Mouse (Mus musculus): ENCODE measurements around the gene Fate1. TPM values are rescaled to one million over a fixed set of nuclear protein-coding genes. Genes with fewer than 3 reads are reported as not detected.

The Fate1 gene
- total and polyA plus RNA-seq, 3 experiments, result not detected

GRCm38 (mm10) chrX:72023542-72023941 is 50.8 kb downstream of the Fate1 start:
- Histone ChIP-seq H3K27ac (ENCODE audit: control insufficient read depth, low read depth, low read length) (no peak overlapping the region), H3K4me3 (ENCODE audit: control insufficient read depth in 1 of 2, insufficient read depth in 1 of 2, low read depth in 2 of 2, low read length in 2 of 2) (no peak overlapping the region), H3K9ac (ENCODE audit: control insufficient read depth, low read depth, low read length, poor library complexity, severe bottlenecking) (no peak overlapping the region), H3K4me1 (ENCODE audit: control insufficient read depth in 1 of 2, insufficient read depth in 2 of 2, low read length in 2 of 2) (no peaks in the 10 kb centered on the region), H3K27me3 (ENCODE audit: control insufficient read depth in 1 of 2, insufficient read depth in 2 of 2, low read length in 2 of 2) (no peaks in the 10 kb centered on the region), H3K79me2 (ENCODE audit: control insufficient read depth, insufficient read depth, low read length, poor library complexity) (no peaks in the 10 kb centered on the region), H3K36me3 (ENCODE audit: control insufficient read depth in 1 of 2, insufficient read depth in 2 of 2, low read length in 2 of 2) (no peaks in the 10 kb centered on the region), H3K9me3 (replicated peaks; ENCODE audit: insufficient read depth, low read length) (no peaks in the 10 kb centered on the region)
- no peak for TF ChIP-seq CTCF (IDR thresholded peaks at IDR 0.05 in 2 of 3, conservative IDR thresholded peaks at IDR 0.05 in 1 of 3; ENCODE audit: control insufficient read depth in 1 of 3, insufficient read depth in 1 of 3, low read depth in 2 of 3, low read length in 3 of 3, poor library complexity in 1 of 3, severe bottlenecking in 1 of 3)
- TF ChIP-seq TAL1 (IDR thresholded peaks at IDR 0.05; ENCODE audit: low read length), result no peak
- no peak for TF ChIP-seq POLR2AphosphoS2 (IDR thresholded peaks at IDR 0.05; ENCODE audit: low read length)
- TF ChIP-seq E2F4 (IDR thresholded peaks at IDR 0.05; ENCODE audit: borderline replicate concordance, low read depth, low read length), result no peak
- TF ChIP-seq CHD2 (IDR thresholded peaks at IDR 0.05; ENCODE audit: low read length), result no peak
- TF ChIP-seq NRF1 (IDR thresholded peaks at IDR 0.05; ENCODE audit: insufficient read depth, low read depth, low read length, poor library complexity, severe bottlenecking), result no peak
- TF ChIP-seq SIN3A (IDR thresholded peaks at IDR 0.05; ENCODE audit: low read length), result no peak
- TF ChIP-seq TCF12 (IDR thresholded peaks at IDR 0.05; ENCODE audit: low read depth, low read length), result no peak
- TF ChIP-seq GATA1 (IDR thresholded peaks at IDR 0.05; ENCODE audit: low read depth, low read length), result no peak
- TF ChIP-seq TBP (IDR thresholded peaks at IDR 0.05; ENCODE audit: low read depth, low read length), result no peak
- TF ChIP-seq BHLHE40 (IDR thresholded peaks at IDR 0.05; ENCODE audit: borderline replicate concordance, low read depth, low read length), result no peak
- TF ChIP-seq POLR2A (IDR thresholded peaks at IDR 0.05; ENCODE audit: control insufficient read depth in 1 of 2, insufficient read depth in 1 of 2, low read depth in 1 of 2, low read length in 2 of 2, poor library complexity in 1 of 2), result no peak
- TF ChIP-seq ZNF384 (IDR thresholded peaks at IDR 0.05; ENCODE audit: low read depth, low read length), result no peak
- no peak for TF ChIP-seq RCOR1 (IDR thresholded peaks at IDR 0.05; ENCODE audit: low read depth, low read length)
- no peak for TF ChIP-seq MAX (IDR thresholded peaks at IDR 0.05; ENCODE audit: low read length)
- no peak for TF ChIP-seq MEF2A (IDR thresholded peaks at IDR 0.05; ENCODE audit: extremely low read depth, insufficient replicate concordance, low read depth, low read length, poor library complexity, severe bottlenecking)
- no peak for TF ChIP-seq ZC3H11A (IDR thresholded peaks at IDR 0.05; ENCODE audit: low read depth, low read length)
- TF ChIP-seq MAZ (IDR thresholded peaks at IDR 0.05; ENCODE audit: low read depth, low read length), result no peak
- DNase-seq (ENCODE audit: low read depth, low spot score), result no peak

Other genes starting within 250 kb of the Fate1 start
- 6.1 and 6.2 TPM in 2 replicates for gene Vma21, start 157.1 kb upstream of the Fate1 start, total RNA-seq (2012; rRNA removed)
- gene Vma21, start 157.1 kb upstream of the Fate1 start, polyA plus RNA-seq (2012; ENCODE audit: insufficient read depth in 1 of 2, insufficient read length in 2 of 2, low read depth in 1 of 2, low replicate concordance in 2 of 2, missing spikeins in 1 of 2), result 10 to 100 TPM in 1 of 2 experiments, not detected in 1; 18.2 TPM
- 0.04 and 0.07 TPM in 2 replicates for gene Gm1141, start 52.0 kb upstream of the Fate1 start, total RNA-seq (2012; rRNA removed)
- under 1 TPM in 1 of 2 experiments, not detected in 1; 0.14 TPM for gene Gm1141, start 52.0 kb upstream of the Fate1 start, polyA plus RNA-seq (2012; ENCODE audit: insufficient read depth in 1 of 2, insufficient read length in 2 of 2, low read depth in 1 of 2, low replicate concordance in 2 of 2, missing spikeins in 1 of 2)
- not detected in 2 replicates for gene Prrg3, start 10.4 kb upstream of the Fate1 start, total RNA-seq (2012; rRNA removed)
- gene Prrg3, start 10.4 kb upstream of the Fate1 start, polyA plus RNA-seq (2012; ENCODE audit: insufficient read depth in 1 of 2, insufficient read length in 2 of 2, low read depth in 1 of 2, low replicate concordance in 2 of 2, missing spikeins in 1 of 2), result not detected
- not detected in 2 replicates for gene Cnga2, start 18.9 kb downstream of the Fate1 start, total RNA-seq (2012; rRNA removed)
- gene Cnga2, start 18.9 kb downstream of the Fate1 start, polyA plus RNA-seq (2012; ENCODE audit: insufficient read depth in 1 of 2, insufficient read length in 2 of 2, low read depth in 1 of 2, low replicate concordance in 2 of 2, missing spikeins in 1 of 2), result not detected
- not detected in 2 replicates for gene Magea4, start 249.0 kb downstream of the Fate1 start, total RNA-seq (2012; rRNA removed)
- gene Magea4, start 249.0 kb downstream of the Fate1 start, polyA plus RNA-seq (2012; ENCODE audit: insufficient read depth in 1 of 2, insufficient read length in 2 of 2, low read depth in 1 of 2, low replicate concordance in 2 of 2, missing spikeins in 1 of 2), result not detected